Mouse (Mus musculus) mature B cell (primary cell): Measurements from ENCODE around the gene Npr2.
"Not testable (repeated sequence)": the region's sequence is repeated elsewhere in the genome, so short reads cannot be mapped to it uniquely, and the experiment has no call there.

Source experiments
- in situ Hi-C: fragments of 300-500 bp; cut with MboI; formaldehyde crosslinking; loops from 2 replicates; pipeline ENCODE4 v1.14.3; 2019

The Npr2 gene

DNA sequence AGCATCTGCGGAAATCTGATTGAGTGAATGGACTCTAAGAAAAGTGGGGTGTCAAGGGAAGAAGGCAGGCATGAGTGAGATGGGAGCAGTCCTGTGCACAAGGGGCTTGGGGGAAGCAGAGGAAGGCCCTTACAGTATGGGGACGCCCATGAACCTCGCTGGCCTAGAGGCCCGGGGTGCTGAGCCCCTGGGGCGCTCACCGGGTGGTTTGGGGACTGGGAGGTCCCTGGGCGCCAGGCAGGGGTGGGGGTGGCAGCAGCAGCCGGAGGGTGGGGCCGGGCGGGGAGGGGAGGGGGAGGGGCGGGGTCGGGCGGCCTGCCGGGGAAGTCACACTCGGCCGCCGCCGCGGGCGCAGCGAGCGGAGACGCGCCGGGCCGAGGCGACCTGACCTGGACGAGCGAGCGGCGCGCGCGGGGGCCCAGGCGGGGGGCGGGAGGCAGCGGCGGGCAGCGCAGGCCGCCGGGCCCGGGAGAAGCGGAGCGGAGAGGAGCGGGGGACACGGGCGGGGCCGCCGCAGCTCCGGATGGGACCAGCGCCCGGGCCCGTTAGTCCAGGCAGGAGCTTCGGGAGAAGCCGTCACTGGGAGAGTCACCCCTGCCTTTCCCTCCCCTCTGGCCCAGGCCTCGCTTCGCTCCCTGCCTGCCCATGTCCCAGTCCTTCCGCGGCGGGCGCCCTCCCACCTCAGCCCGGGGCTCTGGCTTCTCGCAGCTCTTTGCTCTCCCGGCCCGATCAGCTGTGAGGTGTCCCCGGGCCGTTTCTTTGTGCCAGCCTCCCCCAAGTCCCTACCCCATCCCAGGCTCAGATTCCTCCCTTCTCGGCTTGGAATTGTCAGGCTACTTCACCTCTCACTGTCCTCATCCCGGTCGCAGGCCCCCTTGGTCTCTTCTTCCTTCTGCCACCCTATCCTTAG lies at the start of gene Npr2:
Gene Npr2 (plus strand): TSS at position 890 of the 910 bp plus-strand sequence.
- in situ Hi-C loops = no loop called here

- in situ Hi-C loops = no loop called here
These were observed 49.5 kb upstream of the Npr2 start for GRCm38 (mm10) chr4:43582241-43582640.

- in situ Hi-C loops = no loop called here
These were observed 48.3 kb upstream of the Npr2 start for GRCm38 (mm10) chr4:43583421-43583820.

GRCm38 (mm10) chr4:43584444-43585416 lies 47.0 kb upstream of the Npr2 start, which contains the start of gene Msmp:
TSS of gene Msmp (minus strand) at chr4:43584494.
- in situ Hi-C loops = no loop called here

- in situ Hi-C loops = no loop called here
These were observed 46.1 kb upstream of the Npr2 start for GRCm38 (mm10) chr4:43585682-43586081.

- in situ Hi-C loops = no loop called here
These were observed 45.3 kb upstream of the Npr2 start for GRCm38 (mm10) chr4:43586411-43586810.

GRCm38 (mm10) chr4:43587681-43588080 lies 44.1 kb upstream of the Npr2 start:
- in situ Hi-C loops = no loop called here

- in situ Hi-C loops = no loop called here
These were observed 40.2 kb upstream of the Npr2 start for GRCm38 (mm10) chr4:43591543-43591942.

- in situ Hi-C loops = no loop called here
These were observed 39.8 kb upstream of the Npr2 start for GRCm38 (mm10) chr4:43591961-43592360.

- in situ Hi-C loops = no loop called here
These were observed 38.3 kb upstream of the Npr2 start for GRCm38 (mm10) chr4:43593453-43593852.

GRCm38 (mm10) chr4:43596597-43596996 lies 35.1 kb upstream of the Npr2 start:
- in situ Hi-C loops = not testable (repeated sequence)

GRCm38 (mm10) chr4:43598200-43598599 lies 33.5 kb upstream of the Npr2 start:
- in situ Hi-C loops = no loop called here

GRCm38 (mm10) chr4:43598650-43599380 lies 32.9 kb upstream of the Npr2 start:
- in situ Hi-C loops = no loop called here

DNA sequence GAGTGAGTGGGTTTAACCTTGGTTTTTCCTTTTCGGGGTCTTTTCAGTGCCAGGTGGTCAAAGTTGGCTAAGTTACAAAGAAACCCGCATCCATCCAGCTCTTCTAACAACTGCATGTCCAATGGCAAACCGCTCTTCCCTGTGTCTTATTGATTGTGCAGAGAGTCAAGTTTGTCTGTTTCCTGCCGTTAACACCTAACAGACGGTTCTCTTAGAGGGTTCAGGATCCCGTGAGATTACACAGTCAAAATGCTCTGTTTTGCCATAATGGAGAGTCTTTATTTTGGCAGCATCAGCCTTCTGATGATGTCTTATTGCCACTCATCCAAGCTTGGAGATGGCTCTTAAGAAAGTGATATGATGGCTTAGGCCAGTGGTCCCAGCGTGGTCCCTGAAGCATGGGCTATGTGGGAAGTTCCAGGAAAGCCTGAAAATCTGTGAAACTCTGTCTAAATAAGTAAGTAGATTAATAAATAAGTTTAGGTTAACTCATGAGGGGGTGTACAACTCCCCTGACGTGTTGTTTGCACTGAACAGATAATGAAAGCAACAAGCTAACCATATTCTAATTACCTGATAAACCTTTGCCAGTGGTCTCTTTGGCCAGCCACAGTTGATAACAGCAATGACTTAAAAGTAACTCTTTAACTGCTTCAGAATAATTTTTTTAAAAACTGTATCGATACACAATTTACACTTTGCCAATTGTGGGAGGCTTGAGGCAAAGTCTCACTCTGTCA lies 31.4 kb upstream of the Npr2 start:
- in situ Hi-C loops = no loop called here

- in situ Hi-C loops = no loop called here
These were observed 27.6 kb upstream of the Npr2 start for GRCm38 (mm10) chr4:43604099-43604498.

DNA sequence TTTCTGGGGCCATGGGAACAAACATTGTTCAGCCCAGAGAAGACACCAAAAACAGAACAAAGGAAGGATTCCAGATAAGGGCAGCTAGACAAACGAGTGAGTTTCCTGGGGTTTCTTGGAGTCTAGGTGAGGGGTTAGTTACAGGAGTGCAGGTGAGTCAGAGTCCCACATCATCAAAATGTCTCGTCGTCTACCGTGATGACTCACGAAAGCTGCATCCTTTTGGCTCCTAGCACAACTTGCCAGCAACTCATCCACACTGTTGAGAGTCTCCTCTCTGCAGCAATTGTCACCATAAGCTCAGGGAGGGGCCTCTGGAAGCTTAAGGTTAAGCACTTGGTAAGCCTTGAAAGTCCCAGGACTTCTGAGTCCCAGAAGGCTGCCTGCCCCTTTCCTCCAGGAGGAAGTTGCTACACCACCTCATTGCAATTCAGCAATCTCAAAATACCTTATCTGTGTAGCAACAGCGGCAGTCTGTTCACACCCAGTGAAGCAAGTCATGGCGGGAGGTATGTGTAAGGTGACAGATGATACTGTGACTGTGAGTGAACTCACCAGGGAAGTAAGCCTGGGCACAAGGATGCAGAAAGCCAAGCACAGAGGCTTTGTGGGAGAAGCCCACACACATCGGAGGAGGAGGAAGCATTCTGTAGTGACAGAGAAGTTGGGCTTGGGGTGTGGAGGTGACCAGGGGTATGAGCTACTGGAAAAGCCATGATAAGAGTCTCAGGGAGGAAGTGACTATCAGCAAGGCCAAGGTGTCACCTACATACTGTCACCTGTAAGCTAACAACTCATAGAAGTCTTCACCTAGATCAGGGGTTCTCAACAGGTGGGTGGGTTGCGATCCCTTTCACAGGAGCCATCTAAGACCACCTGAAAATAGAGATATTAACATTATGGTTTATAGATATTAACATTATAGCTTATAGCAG lies 26.7 kb upstream of the Npr2 start:
- in situ Hi-C loops = no loop called here

DNA sequence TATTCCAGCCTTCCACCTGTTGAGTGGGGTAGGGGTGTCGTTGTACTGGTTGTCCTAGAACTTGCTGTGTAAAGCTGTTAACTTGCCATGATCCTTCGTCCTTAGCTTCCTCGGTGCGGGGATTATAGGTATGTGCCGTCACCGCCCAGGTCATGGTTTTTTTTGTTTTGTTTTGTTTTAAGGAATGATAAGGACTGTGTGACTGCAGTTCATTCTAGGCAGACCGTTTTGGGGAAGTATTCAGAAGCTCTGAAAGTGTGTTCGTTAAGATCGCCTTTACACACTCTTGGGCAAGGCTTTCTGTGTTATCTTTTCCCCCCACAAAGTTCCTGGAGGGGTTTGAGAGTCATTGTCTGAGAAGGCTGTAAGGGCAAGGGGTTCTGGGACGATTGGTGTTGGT lies 19.2 kb upstream of the Npr2 start:
- in situ Hi-C loops = no loop called here

DNA sequence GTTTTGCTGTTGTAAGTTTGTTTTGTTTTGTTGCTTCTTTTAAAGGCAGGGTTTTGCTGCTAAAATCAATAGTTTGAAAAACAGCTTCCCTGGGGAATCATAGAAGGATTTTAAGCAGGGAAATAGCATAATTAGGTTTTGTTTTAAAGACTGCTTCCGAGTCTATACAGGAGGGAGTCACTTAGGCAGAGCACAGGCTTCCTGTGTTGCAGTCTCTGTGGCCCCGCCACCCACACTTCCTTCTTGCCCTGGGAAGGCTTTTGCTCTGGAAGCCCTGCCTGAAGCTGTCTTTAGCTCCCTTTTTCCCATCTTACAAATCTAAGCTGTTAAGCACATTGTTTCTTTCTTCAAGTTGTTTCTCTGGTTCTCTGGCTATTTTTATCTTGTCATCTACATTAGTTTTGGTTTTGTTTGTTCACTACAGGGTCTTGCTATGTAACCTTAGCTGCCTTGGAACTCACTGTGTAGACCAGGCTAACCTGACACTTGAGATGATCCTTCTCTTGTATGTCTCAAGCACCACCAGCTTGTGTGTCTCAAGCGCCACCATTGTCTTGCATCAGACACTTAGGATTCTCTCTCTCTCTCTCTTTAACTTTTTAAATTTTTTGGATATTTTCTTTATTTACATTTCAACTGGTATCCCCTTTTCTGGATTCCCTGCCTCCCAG lies 18.5 kb upstream of the Npr2 start:
- in situ Hi-C loops = no loop called here

DNA sequence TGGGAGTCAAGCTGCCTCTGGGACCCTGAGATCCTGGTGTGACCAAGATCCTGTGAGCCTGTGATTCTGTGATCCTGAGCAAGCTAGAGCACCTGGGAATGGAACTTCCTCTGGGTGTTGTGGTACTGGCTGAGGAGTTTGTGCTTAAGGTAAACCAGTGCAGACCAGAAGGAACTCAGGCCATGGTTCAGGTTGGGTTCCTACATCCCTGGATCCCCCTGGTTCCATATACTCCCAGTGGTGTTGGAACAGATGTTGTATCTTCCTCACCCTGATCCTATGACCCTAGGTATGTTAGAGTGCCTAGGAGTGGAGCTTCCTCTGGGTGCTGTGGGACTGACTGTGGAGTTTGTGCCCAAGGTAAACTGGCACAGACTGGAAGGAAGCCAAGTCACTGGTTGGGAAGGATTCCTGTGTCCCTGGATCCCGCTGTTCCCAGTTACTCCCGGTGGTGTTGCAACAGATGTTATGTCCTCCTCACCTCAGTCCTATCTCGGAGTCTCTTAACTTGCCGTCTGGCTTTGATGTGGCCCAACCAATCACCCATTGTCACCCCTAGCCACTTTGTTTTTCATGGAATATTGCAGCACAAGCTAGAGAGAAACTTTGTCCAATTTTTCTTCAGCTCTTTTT lies 11.5 kb upstream of the Npr2 start:
- in situ Hi-C loops = no loop called here
